ENCODE assay signal across 8 mouse cellular contexts in genomic region chr19:44930744-44931453, GRCm38 (mm10). TPM values are rescaled to one million over a fixed set of nuclear protein-coding genes. Genes with fewer than 3 reads are reported as not detected.
DNase-seq lines count a peak whose midpoint lies in the region; ATAC-seq lines count a peak whose summit lies in the region.

Gene Slf2, plus strand, starts transcription at chr19:44931151.

- peak within 1 kb of the TSS; percentile 88 for H3K9ac ChIP-seq in heart, embryonic 14.5 days (ENCODE audit: low read length)
- peak within 1 kb of the TSS; percentile 87 for H3K9ac ChIP-seq in liver, embryonic 13.5 days
- peak within 1 kb of the TSS; percentile 91 for H3K9ac ChIP-seq in stomach, embryonic 16.5 days (ENCODE audit: low read length)

- peak within 1 kb of the TSS; percentile 83 to 90 for H3K27ac ChIP-seq in heart, embryonic 14.5 days (replicated peaks in 1 of 2; ENCODE audit: control insufficient read depth in 1 of 2, insufficient read depth in 1 of 2, low read depth in 2 of 2, low read length in 2 of 2)
- peak within 1 kb of the TSS; percentile 83 for H3K27ac ChIP-seq in liver, embryonic 13.5 days
- H3K27ac ChIP-seq in stomach, embryonic 16.5 days (ENCODE audit: low read length) = peak within 1 kb of the TSS; percentile 89

- H3K4me2 ChIP-seq in heart, embryonic 14.5 days (ENCODE audit: low read length) = peak within 1 kb of the TSS; percentile 74
- H3K4me2 ChIP-seq in liver, embryonic 13.5 days = peak within 1 kb of the TSS; percentile 83
- peak within 1 kb of the TSS; percentile 76 for H3K4me2 ChIP-seq in stomach, embryonic 16.5 days (ENCODE audit: low read depth, low read length)

- peaks cover 9 to 48% of the 10 kb centered on the region in 2 experiments for H3K4me1 ChIP-seq in heart, embryonic 14.5 days (ENCODE audit: control insufficient read depth in 2 of 2, insufficient read depth in 2 of 2, low read length in 2 of 2)
- H3K4me1 ChIP-seq in liver, embryonic 13.5 days (replicated peaks) = peaks cover 39% of the 10 kb centered on the region
- H3K4me1 ChIP-seq in stomach, embryonic 16.5 days (ENCODE audit: control insufficient read depth, insufficient read depth, low read length) = peaks cover 19% of the 10 kb centered on the region

- WGBS in heart, embryonic 14.5 days = 0% methylated on average over 55 of the region's 55 CpGs
- WGBS in liver, embryonic 13.5 days (ENCODE audit: insufficient replicate concordance) = under 1% methylated on average over 55 of the region's 55 CpGs
- under 1% methylated on average over 55 of the region's 55 CpGs for WGBS in stomach, embryonic 16.5 days

- DNase-seq in c-Kit-negative CD71-positive TER-119-positive erythroid progenitor cells, embryonic 14.5 days (ENCODE audit: low read depth, low spot score) = peak; percentile 92
- peak; percentile 95 for DNase-seq in fibroblast of lung, adult 2 months (ENCODE audit: low read depth)
- peak; percentile 99 for DNase-seq in kidney, postnatal 14 days
- peak; percentile 97 for DNase-seq in liver, embryonic 13.5 days
- peak; percentile 95 for DNase-seq in neural tube, embryonic 10.5 days (ENCODE audit: extremely low spot score, low spot score)

- peak; percentile 97 for ATAC-seq in CD4-positive, CD25-positive, alpha-beta regulatory T cell, adult 4 months
- peak; percentile 97 for ATAC-seq in heart, embryonic 14.5 days (ENCODE audit: insufficient number of reproducible peaks, insufficient read depth, low FRiP score, low read depth)
- ATAC-seq in liver, embryonic 13.5 days (ENCODE audit: low read depth) = peak; percentile 97
- peak; percentile 99 for ATAC-seq in stomach, embryonic 16.5 days (ENCODE audit: insufficient read depth, low FRiP score)

- H3K9me3 ChIP-seq in heart, embryonic 14.5 days (ENCODE audit: control insufficient read depth, low read length) = no peaks in the 10 kb centered on the region
- no peaks in the 10 kb centered on the region for H3K9me3 ChIP-seq in liver, embryonic 13.5 days (replicated peaks)
- H3K9me3 ChIP-seq in stomach, embryonic 16.5 days (replicated peaks; ENCODE audit: control insufficient read depth, low read length) = no peaks in the 10 kb centered on the region

- peaks cover 24% of the 10 kb centered on the region for H3K36me3 ChIP-seq in heart, embryonic 14.5 days (ENCODE audit: control insufficient read depth, insufficient read depth, low read length)
- peaks cover 25% of the 10 kb centered on the region for H3K36me3 ChIP-seq in liver, embryonic 13.5 days
- peaks cover 7% of the 10 kb centered on the region; the same call in 1 of the 2 replicates for H3K36me3 ChIP-seq in stomach, embryonic 16.5 days (ENCODE audit: control insufficient read depth, insufficient read depth, low read length)

- H3K4me3 ChIP-seq in heart, embryonic 14.5 days (ENCODE audit: control insufficient read depth in 1 of 2, insufficient read depth in 1 of 2, low read depth in 1 of 2, low read length in 2 of 2) = peak within 1 kb of the TSS; percentile 98 to 100
- H3K4me3 ChIP-seq in liver, embryonic 13.5 days (replicated peaks) = peak within 1 kb of the TSS; percentile 87
- H3K4me3 ChIP-seq in stomach, embryonic 16.5 days (replicated peaks; ENCODE audit: low read length) = peak within 1 kb of the TSS; percentile 96

- no peaks in the 10 kb centered on the region for H3K27me3 ChIP-seq in heart, embryonic 14.5 days (ENCODE audit: control insufficient read depth, insufficient read depth, low read length)
- no peaks in the 10 kb centered on the region; the same call in 1 of the 2 replicates for H3K27me3 ChIP-seq in liver, embryonic 13.5 days
- H3K27me3 ChIP-seq in stomach, embryonic 16.5 days (ENCODE audit: control insufficient read depth, insufficient read depth, low read length) = no peaks in the 10 kb centered on the region

RNA-seq across cellular contexts. Expression of gene Slf2, which starts in this region (rescaled TPM):
- polyA plus RNA-seq in CD4-positive, CD25-positive, alpha-beta regulatory T cell, adult 4 months (2017; shearing (Covaris generic)) = 10 to 100 TPM; 24.7 to 28.4 TPM
- polyA plus RNA-seq in heart, embryonic 14.5 days (2014; fragmentation: Nextera tagmentation; extraction: Ambion mirVana) = 46.4 and 47.0 TPM in 2 replicates
- 12.6 and 17.7 TPM in 2 replicates for polyA plus RNA-seq in liver, embryonic 13.5 days (2015; fragmentation: Nextera tagmentation; extraction: Ambion mirVana)
- 31.3 and 31.4 TPM in 2 replicates for polyA plus RNA-seq in stomach, embryonic 16.5 days (2015; fragmentation: Nextera tagmentation; extraction: Ambion mirVana)

Comparison
In these comparisons a context has a peak if more than half of its experiments do, and no peak if none do; other contexts are left out.
1. Peak in every context shown above with its lines: DNase-seq, ATAC-seq, H3K4me3 ChIP-seq and H3K27ac ChIP-seq.